Mouse (Mus musculus) midbrain, embryonic 14.5 days (tissue): ENCODE measurements around the gene Mfsd2a. TPM values are rescaled to one million over a fixed set of nuclear protein-coding genes. Genes with fewer than 3 reads are reported as not detected.

Experiments
- ATAC-seq: fragments of 200-750 bp; cut with Nextera tagmentation; 2 replicates; pipeline ENCODE4 v1.8.0; 2017; ENCODE audit warnings: moderate number of reproducible peaks, moderate library complexity; ENCODE audit not compliant: low FRiP score, low TSS enrichment
- DNase-seq: peaks from one replicate; pipeline ENCODE4 v3.0.0-alpha.2; 2015
- H3K27ac ChIP-seq: fragments of 300-500 bp; sonication (generic); replicated peaks from 2 replicates; pipeline ENCODE4 v1.5.1; 2014; ENCODE audit warnings: mild to moderate bottlenecking, low read depth, low read length, moderate library complexity
- H3K27me3 ChIP-seq: fragments of 300-500 bp; sonication (generic); 2 replicates; pipeline ENCODE4 v1.6.1; 2014; ENCODE audit warnings: low read length, control low read depth, mixed read lengths; ENCODE audit not compliant: control insufficient read depth, insufficient read depth
- H3K36me3 ChIP-seq: fragments of 300-500 bp; sonication (generic); 2 replicates; pipeline ENCODE4 v1.6.1; 2014; ENCODE audit warnings: low read length, control low read depth; ENCODE audit not compliant: control insufficient read depth, insufficient read depth
- H3K4me1 ChIP-seq: fragments of 300-500 bp; sonication (generic); 2 replicates; pipeline ENCODE4 v1.6.1; 2014; ENCODE audit warnings: mild to moderate bottlenecking, antibody characterized with exemption, low read length, control low read depth; ENCODE audit not compliant: control insufficient read depth, insufficient read depth
- H3K4me2 ChIP-seq: fragments of 300-500 bp; sonication (generic); 2 replicates; pipeline ENCODE4 v1.6.1; 2014; ENCODE audit warnings: mild to moderate bottlenecking, low read length, moderate library complexity
- H3K4me3 ChIP-seq: fragments of 300-500 bp; sonication (generic); replicated peaks from 2 replicates; pipeline ENCODE4 v1.5.1; 2014; ENCODE audit warnings: low read depth, low read length
- H3K9ac ChIP-seq: fragments of 300-500 bp; sonication (generic); replicated peaks from 2 replicates; pipeline ENCODE4 v1.6.1; 2014; ENCODE audit warnings: mild to moderate bottlenecking, low read length, moderate library complexity
- H3K9me3 ChIP-seq: fragments of 300-500 bp; sonication (generic); 2 replicates; pipeline ENCODE4 v1.6.1; 2016; ENCODE audit warnings: low read length, control low read depth, mixed read lengths; ENCODE audit not compliant: control insufficient read depth
- WGBS: fragments of 180-500 bp; shearing (Covaris S2); extraction: QIAGEN DNeasy Blood & Tissue Kit; methylation state at CpG from one replicate; pipeline ENCODE4 v1.1.7; 2014; 5-methylcytosine and 5-hydroxymethylcytosine counted together
- polyA plus RNA-seq: library from polyadenylated mRNA; unstranded; fragments of >200 nt; fragmentation: Nextera tagmentation; extraction: Ambion mirVana; gene quantifications from 2 replicates; pipeline ENCODE4 v1.2.1, GENCODE M21; 2014

The Mfsd2a gene
- polyA plus RNA-seq, 1 experiment from 2014 or later: 33.4 TPM

- Histone ChIP-seq H3K4me3 (no peak overlapping the region), H3K36me3 (no peaks in the 10 kb centered on the region), H3K4me2 (no peak overlapping the region), H3K27me3 (no peaks in the 10 kb centered on the region), H3K27ac (no peak overlapping the region), H3K9me3 (no peaks in the 10 kb centered on the region), H3K4me1 (peaks cover 7% of the 10 kb centered on the region), H3K9ac (no peak overlapping the region)
- ATAC-seq (no peak), DNase-seq (no peak)
- WGBS: 80% methylated on average over 7 of the region's 7 CpGs
Observed at GRCm38 (mm10) chr4:122914186-122914585, 46.8 kb downstream of the Mfsd2a start.

GRCm38 (mm10) chr4:122912613-122913012 lies 48.4 kb downstream of the Mfsd2a start:
- Histone ChIP-seq H3K27me3 (no peaks in the 10 kb centered on the region), H3K9me3 (no peaks in the 10 kb centered on the region), H3K36me3 (no peaks in the 10 kb centered on the region), H3K27ac (no peak overlapping the region), H3K4me2 (no peak overlapping the region), H3K4me1 (peaks cover 13% of the 10 kb centered on the region), H3K4me3 (no peak overlapping the region), H3K9ac (no peak overlapping the region)
- DNase-seq (no peak), ATAC-seq (no peak)
- 78% methylated on average over 5 of the region's 5 CpGs for WGBS

- 67% methylated on average over 6 of the region's 6 CpGs for WGBS
- Histone ChIP-seq H3K9ac (no peak overlapping the region), H3K27ac (no peak overlapping the region), H3K4me2 (no peak overlapping the region), H3K9me3 (no peaks in the 10 kb centered on the region; the same call in 1 of the 2 replicates), H3K36me3 (no peaks in the 10 kb centered on the region), H3K27me3 (no peaks in the 10 kb centered on the region), H3K4me1 (peaks cover 13% of the 10 kb centered on the region), H3K4me3 (no peak overlapping the region)
- peak; percentile 13 for DNase-seq
- no peak for ATAC-seq
Observed at GRCm38 (mm10) chr4:122910577-122910976, 50.4 kb downstream of the Mfsd2a start.

DNA sequence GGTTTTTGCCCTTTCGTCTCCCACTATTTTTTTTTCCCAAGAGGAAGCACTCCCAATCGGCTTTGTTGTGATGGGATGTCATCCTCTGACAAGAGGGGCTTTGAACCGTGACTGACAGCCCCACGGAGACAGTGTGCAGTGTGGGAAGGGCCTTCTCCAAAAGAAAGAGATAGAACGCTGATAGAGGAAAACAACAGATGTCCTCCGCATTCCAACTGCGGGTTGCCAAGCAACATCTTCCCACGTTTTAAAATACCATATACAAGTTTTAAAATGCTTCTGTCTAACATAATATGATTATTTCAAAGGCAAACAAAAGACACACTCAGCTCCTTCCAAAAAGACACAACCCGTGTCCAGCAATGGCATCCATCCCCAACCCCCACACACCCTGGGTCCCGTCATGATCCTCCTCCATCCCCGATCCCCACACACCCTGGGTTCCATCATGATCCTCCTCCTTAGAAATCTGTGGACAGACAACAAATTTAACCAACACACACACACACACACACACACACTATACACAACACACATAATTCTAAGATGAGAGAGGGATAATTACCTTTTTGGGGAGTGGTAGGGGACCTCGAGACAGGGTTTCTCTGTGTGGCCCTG lies 51.3 kb downstream of the Mfsd2a start:
- H3K9ac ChIP-seq: peak overlapping the region; percentile 31; the same call in 1 of the 2 replicates
- H3K27me3 ChIP-seq: no peaks in the 10 kb centered on the region
- peak; percentile 74 for ATAC-seq
- no peaks in the 10 kb centered on the region; the same call in 1 of the 2 replicates for H3K9me3 ChIP-seq
- peaks cover 13% of the 10 kb centered on the region for H3K4me1 ChIP-seq
- 0 out of 2 replicates have a peak overlapping the region, but pooled peaks have one; percentile 10 for H3K4me3 ChIP-seq
- H3K4me2 ChIP-seq: peak overlapping the region; percentile 49
- H3K27ac ChIP-seq: peak overlapping the region; percentile 63
- no peaks in the 10 kb centered on the region for H3K36me3 ChIP-seq
- WGBS: 4% methylated on average over 12 of the region's 12 CpGs
- peak; percentile 62 for DNase-seq

DNA sequence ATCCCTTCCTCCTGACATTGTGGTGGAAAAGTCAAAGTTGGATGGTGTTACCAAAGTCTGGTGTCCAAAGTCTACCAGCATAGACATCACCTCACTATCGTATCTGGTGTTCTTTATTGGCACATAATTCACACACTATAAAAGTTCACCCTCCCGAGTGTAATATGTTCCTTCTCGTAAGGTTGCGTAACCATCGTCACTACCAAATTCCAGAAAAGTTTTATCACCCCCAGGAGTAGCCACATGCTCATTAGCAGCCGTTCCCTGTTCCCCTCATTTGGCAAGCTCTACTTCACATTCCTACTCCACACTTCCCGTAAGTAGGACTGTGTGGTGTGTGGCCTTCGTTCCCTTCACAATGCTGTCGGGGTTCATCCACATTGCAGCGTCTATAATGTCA lies 55.6 kb downstream of the Mfsd2a start:
- no peak for ATAC-seq
- H3K4me2 ChIP-seq: no peak overlapping the region
- no peaks in the 10 kb centered on the region for H3K27me3 ChIP-seq
- H3K36me3 ChIP-seq: no peaks in the 10 kb centered on the region
- DNase-seq: no peak
- no peak overlapping the region for H3K9ac ChIP-seq
- no peak overlapping the region for H3K4me3 ChIP-seq
- peaks cover 13% of the 10 kb centered on the region for H3K4me1 ChIP-seq
- no peak overlapping the region for H3K27ac ChIP-seq
- 95% methylated on average over 10 of the region's 10 CpGs for WGBS
- no peaks in the 10 kb centered on the region; the same call in 1 of the 2 replicates for H3K9me3 ChIP-seq

DNA sequence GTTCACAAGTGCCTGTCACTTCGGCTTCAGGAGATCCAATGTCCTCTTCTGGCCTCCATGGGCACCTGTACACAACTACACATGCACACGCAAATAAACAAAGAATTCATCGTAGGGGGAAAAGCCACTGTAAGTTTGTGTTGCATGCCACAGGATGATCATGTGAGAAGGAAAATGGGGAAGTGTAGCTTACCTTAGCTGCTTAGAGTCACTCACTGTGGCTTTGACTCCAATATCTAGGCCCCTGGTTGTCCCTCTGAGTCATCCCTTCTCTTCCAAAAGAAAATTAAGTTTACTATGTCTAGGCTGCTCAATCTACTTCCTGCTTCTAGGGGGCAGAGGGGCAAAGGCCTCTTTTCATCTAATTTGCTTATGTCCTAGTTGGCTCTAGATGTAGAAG lies 57.3 kb downstream of the Mfsd2a start:
- Histone ChIP-seq H3K4me1 (peaks cover under 1% of the 10 kb centered on the region), H3K36me3 (no peaks in the 10 kb centered on the region), H3K9me3 (no peaks in the 10 kb centered on the region; the same call in 1 of the 2 replicates), H3K9ac (no peak overlapping the region), H3K4me3 (no peak overlapping the region), H3K27me3 (no peaks in the 10 kb centered on the region), H3K27ac (no peak overlapping the region), H3K4me2 (no peak overlapping the region)
- no peak for ATAC-seq
- DNase-seq: no peak
- 95% methylated on average over 3 of the region's 3 CpGs for WGBS

DNA sequence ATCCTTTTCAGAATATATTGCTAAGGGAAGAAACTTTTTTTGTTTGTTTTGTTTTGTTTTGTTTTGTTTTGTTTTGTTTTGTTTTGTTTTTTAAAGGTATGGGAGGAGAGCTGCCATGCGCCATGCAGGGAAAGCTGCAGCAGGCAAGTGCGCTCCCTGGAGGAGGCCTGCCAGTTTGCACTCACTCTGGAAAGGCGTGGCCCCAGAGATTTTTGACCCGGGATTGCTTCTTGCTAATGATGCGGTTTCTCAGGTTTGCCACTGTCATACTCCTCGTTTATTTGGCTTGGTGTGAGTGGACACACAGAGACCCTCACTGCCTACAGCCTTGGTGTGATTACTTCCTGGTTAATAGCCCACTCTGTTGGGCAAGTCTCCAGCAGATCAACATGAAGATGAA lies 58.8 kb downstream of the Mfsd2a start:
- Histone ChIP-seq H3K4me1 (no peaks in the 10 kb centered on the region), H3K36me3 (no peaks in the 10 kb centered on the region), H3K4me3 (no peak overlapping the region), H3K9me3 (no peaks in the 10 kb centered on the region; the same call in 1 of the 2 replicates), H3K4me2 (no peak overlapping the region), H3K27me3 (no peaks in the 10 kb centered on the region), H3K9ac (no peak overlapping the region), H3K27ac (no peak overlapping the region)
- WGBS: 41% methylated on average over 6 of the region's 6 CpGs
- DNase-seq: no peak
- ATAC-seq: no peak

DNA sequence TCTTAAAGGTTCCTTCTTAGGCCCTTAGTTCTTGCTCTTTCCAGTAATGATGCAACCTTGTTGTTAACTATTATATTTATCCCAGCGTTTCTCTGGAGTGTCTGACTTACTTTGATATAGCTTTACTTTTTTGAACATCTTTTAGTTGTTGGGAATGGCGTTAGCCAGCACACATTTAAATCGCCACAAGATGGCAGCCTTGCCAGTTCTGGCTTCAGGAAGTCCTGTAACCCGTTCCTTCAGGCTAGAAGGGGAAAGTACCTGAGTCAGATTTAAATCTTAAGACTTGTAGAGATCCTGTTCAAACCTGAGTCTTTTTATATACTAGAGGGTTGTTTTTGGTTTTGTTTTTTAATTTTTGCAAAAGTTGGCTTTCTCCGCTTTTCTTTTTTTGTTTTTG lies 62.7 kb downstream of the Mfsd2a start:
- DNase-seq (peak; percentile 91), ATAC-seq (no peak)
- no peak overlapping the region for H3K4me2 ChIP-seq
- no peaks in the 10 kb centered on the region for H3K27me3 ChIP-seq
- 16% methylated on average over 5 of the region's 5 CpGs for WGBS
- H3K9me3 ChIP-seq: no peaks in the 10 kb centered on the region
- no peak overlapping the region for H3K27ac ChIP-seq
- no peaks in the 10 kb centered on the region for H3K4me1 ChIP-seq
- H3K9ac ChIP-seq: no peak overlapping the region
- H3K36me3 ChIP-seq: no peaks in the 10 kb centered on the region
- no peak overlapping the region for H3K4me3 ChIP-seq

DNA sequence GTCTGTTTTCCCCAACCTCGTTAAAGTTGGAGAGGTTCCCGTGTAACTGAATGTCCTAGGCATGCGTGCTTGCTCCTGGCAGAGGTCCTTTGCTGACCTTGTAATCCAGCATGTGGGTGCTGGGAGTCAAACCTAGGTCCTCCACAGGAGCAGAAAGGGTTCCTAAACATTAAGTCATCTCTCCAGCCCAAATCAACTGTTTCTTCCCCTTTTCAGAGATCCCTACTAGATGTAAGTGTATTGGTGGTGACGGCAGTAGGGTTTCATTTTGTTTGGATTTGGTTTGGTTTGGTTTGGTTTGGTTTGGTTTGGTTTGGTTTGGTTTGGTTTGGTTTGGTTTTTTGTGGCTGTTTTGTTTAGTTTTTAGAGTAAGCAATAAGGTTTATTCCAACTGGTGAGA lies 63.2 kb downstream of the Mfsd2a start:
- H3K4me3 ChIP-seq: no peak overlapping the region
- no peak overlapping the region for H3K9ac ChIP-seq
- no peaks in the 10 kb centered on the region for H3K36me3 ChIP-seq
- H3K27me3 ChIP-seq: no peaks in the 10 kb centered on the region
- H3K4me2 ChIP-seq: no peak overlapping the region
- no peak for ATAC-seq
- H3K9me3 ChIP-seq: no peaks in the 10 kb centered on the region
- H3K4me1 ChIP-seq: no peaks in the 10 kb centered on the region
- H3K27ac ChIP-seq: no peak overlapping the region
- WGBS: 87% methylated on average over 4 of the region's 4 CpGs
- DNase-seq: no peak
